Comparison of ENCODE assay signal across 16 mouse cellular contexts in the genomic region with DNA sequence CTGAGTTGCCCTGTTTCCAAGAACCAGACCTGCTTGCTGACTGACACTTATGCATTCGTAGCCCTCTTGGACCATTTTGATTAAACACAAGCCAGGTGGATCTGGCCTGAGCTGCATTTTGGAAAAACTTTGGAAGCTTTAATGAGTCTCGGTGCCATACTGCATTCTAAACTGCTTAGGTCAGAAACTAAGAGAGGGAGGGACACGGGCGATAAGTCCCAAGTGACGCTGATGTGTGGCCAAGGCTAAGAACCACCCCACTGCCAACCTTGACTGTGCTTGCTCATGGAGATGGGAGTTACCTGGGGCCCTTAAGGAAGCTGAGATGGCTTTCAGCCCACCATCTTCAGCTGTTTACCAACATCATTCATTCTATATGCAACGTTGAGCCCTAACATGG.
"Had no signal": no experiment of that assay in that cellular context is flagged by ENCODE, and none has a peak within 500 bp of the region (broad histone marks: within the 10 kb centered on the region; RNA-seq: fewer than 3 reads in every experiment).

No protein-coding gene starts in this region.

- H3K9me3 ChIP-seq: limb, embryonic 10.5 days; liver, embryonic 15.5 days; megakaryocyte, embryonic 14.5 days; midbrain, embryonic 12.5 days; neural tube, embryonic 13.5 days; stomach, embryonic 15.5 days had no signal

- H3K4me2 ChIP-seq: liver, embryonic 11.5 days; liver, embryonic 15.5 days; lung, embryonic 14.5 days; midbrain, embryonic 12.5 days; neural tube, embryonic 13.5 days; stomach, embryonic 15.5 days had no signal

- ATAC-seq: midbrain, embryonic 16.5 days had no signal

- DNase-seq: kidney, adult 18-20 months; kidney, postnatal 4 days; lung, embryonic 14.5 days; right cerebral cortex, postnatal 14 days; thymus, postnatal 36 days had no signal

- H3K27me3 ChIP-seq: liver, embryonic 15.5 days; megakaryocyte, embryonic 14.5 days; midbrain, embryonic 12.5 days; neural tube, embryonic 13.5 days; stomach, embryonic 15.5 days had no signal

- H3K9ac ChIP-seq: liver, embryonic 15.5 days; lung, embryonic 14.5 days; midbrain, embryonic 12.5 days; neural tube, embryonic 13.5 days; stomach, embryonic 15.5 days had no signal

- H3K27ac ChIP-seq: kidney, postnatal 0 days; limb, embryonic 10.5 days; liver, embryonic 15.5 days; macrophage; midbrain, embryonic 12.5 days; neural tube, embryonic 13.5 days had no signal

- H3K36me3 ChIP-seq: liver, embryonic 15.5 days; midbrain, embryonic 12.5 days; neural tube, embryonic 13.5 days; stomach, embryonic 15.5 days had no signal

- H3K4me3 ChIP-seq: left cerebral cortex, adult 2 months; limb, embryonic 10.5 days; liver, embryonic 15.5 days; midbrain, embryonic 12.5 days; neural tube, embryonic 13.5 days; stomach, embryonic 15.5 days had no signal
